Mouse (Mus musculus): ENCODE data around the gene Ankrd54. TPM values are rescaled to one million over a fixed set of nuclear protein-coding genes. Genes with fewer than 3 reads are reported as not detected.

Gene Ankrd54
- total and polyA plus RNA-seq, 2 experiments from 2014 or later: 43.3 to 45.8 TPM

GRCm38 (mm10) chr15:79067631-79068030 lies 4.9 kb upstream of the Ankrd54 start:
- ATAC-seq: no peak
- WGBS: 84% methylated on average over 3 of the region's 3 CpGs

GRCm38 (mm10) chr15:79066276-79066675 lies 3.6 kb upstream of the Ankrd54 start:
- no peak overlapping the region for H3K4me2 ChIP-seq (ENCODE audit: low read depth)
- H3K9ac ChIP-seq: no peak overlapping the region
- 35% methylated on average over 2 of the region's 2 CpGs for WGBS
- no peaks in the 10 kb centered on the region for H3K27me3 ChIP-seq (ENCODE audit: insufficient read depth, low read length)
- no peaks in the 10 kb centered on the region; the same call in 1 of the 2 replicates for H3K4me1 ChIP-seq (ENCODE audit: insufficient read depth)
- no peaks in the 10 kb centered on the region for H3K9me3 ChIP-seq (ENCODE audit: low read length)
- H3K4me3 ChIP-seq (ENCODE audit: low read depth, low read length): no peak overlapping the region
- no peak for TF ChIP-seq CTCF (IDR thresholded peaks at IDR 0.05; ENCODE audit: low read depth)
- DNase-seq (no peak), ATAC-seq (no peak)
- no peaks in the 10 kb centered on the region for H3K36me3 ChIP-seq (ENCODE audit: insufficient read depth)
- H3K27ac ChIP-seq (ENCODE audit: low read depth, low read length): no peak overlapping the region

More at GRCm38 (mm10) chr15:79067631-79068030, 4.9 kb upstream of the Ankrd54 start:
- no peaks in the 10 kb centered on the region; the same call in 1 of the 2 replicates for H3K4me1 ChIP-seq (ENCODE audit: insufficient read depth)
- H3K4me3 ChIP-seq (ENCODE audit: low read depth, low read length): no peak overlapping the region
- H3K9me3 ChIP-seq (ENCODE audit: low read length): no peaks in the 10 kb centered on the region
- no peaks in the 10 kb centered on the region for H3K36me3 ChIP-seq (ENCODE audit: insufficient read depth)
- no peak for DNase-seq
- H3K4me2 ChIP-seq (ENCODE audit: low read depth): no peak overlapping the region
- H3K27ac ChIP-seq (ENCODE audit: low read depth, low read length): no peak overlapping the region
- no peak for TF ChIP-seq CTCF (IDR thresholded peaks at IDR 0.05; ENCODE audit: low read depth)
- no peaks in the 10 kb centered on the region for H3K27me3 ChIP-seq (ENCODE audit: insufficient read depth, low read length)
- H3K9ac ChIP-seq: no peak overlapping the region

GRCm38 (mm10) chr15:79065086-79065770 lies 2.5 kb upstream of the Ankrd54 start:
- Histone ChIP-seq H3K4me2 (ENCODE audit: low read depth) (no peak overlapping the region), H3K4me1 (ENCODE audit: insufficient read depth) (no peaks in the 10 kb centered on the region; the same call in 1 of the 2 replicates), H3K27me3 (ENCODE audit: insufficient read depth, low read length) (no peaks in the 10 kb centered on the region), H3K27ac (ENCODE audit: low read depth, low read length) (no peak overlapping the region), H3K9me3 (ENCODE audit: low read length) (no peaks in the 10 kb centered on the region), H3K4me3 (ENCODE audit: low read depth, low read length) (no peak overlapping the region), H3K36me3 (ENCODE audit: insufficient read depth) (peaks cover 7% of the 10 kb centered on the region; the same call in 1 of the 2 replicates), H3K9ac (no peak overlapping the region)
- DNase-seq: no peak
- no peak for TF ChIP-seq CTCF (IDR thresholded peaks at IDR 0.05; ENCODE audit: low read depth)
- ATAC-seq: no peak
- WGBS: 72% methylated on average over 8 of the region's 8 CpGs

- Histone ChIP-seq H3K27me3 (ENCODE audit: insufficient read depth, low read length) (no peaks in the 10 kb centered on the region), H3K9me3 (ENCODE audit: low read length) (no peaks in the 10 kb centered on the region), H3K4me2 (ENCODE audit: low read depth) (peak overlapping the region; percentile 48), H3K36me3 (ENCODE audit: insufficient read depth) (peaks cover 27% of the 10 kb centered on the region), H3K27ac (ENCODE audit: low read depth, low read length) (no peak overlapping the region), H3K9ac (no peak overlapping the region), H3K4me1 (ENCODE audit: insufficient read depth) (no peaks in the 10 kb centered on the region; the same call in 1 of the 2 replicates), H3K4me3 (ENCODE audit: low read depth, low read length) (peak overlapping the region; percentile 21)
- WGBS: 8% methylated on average over 14 of the region's 14 CpGs
- no peak for TF ChIP-seq CTCF (IDR thresholded peaks at IDR 0.05; ENCODE audit: low read depth)
- DNase-seq (no peak), ATAC-seq (no peak)
Measured at GRCm38 (mm10) chr15:79063160-79063740, 557 bp upstream of the Ankrd54 start.

- H3K36me3 ChIP-seq (ENCODE audit: insufficient read depth): peaks cover 47% of the 10 kb centered on the region
- no peak overlapping the region for H3K4me3 ChIP-seq (ENCODE audit: low read depth, low read length)
- no peak overlapping the region for H3K9ac ChIP-seq
- WGBS: 73% methylated on average over 14 of the region's 14 CpGs
- H3K4me2 ChIP-seq (ENCODE audit: low read depth): no peak overlapping the region
- no peak for DNase-seq
- no peaks in the 10 kb centered on the region for H3K27me3 ChIP-seq (ENCODE audit: insufficient read depth, low read length)
- no peaks in the 10 kb centered on the region; the same call in 1 of the 2 replicates for H3K4me1 ChIP-seq (ENCODE audit: insufficient read depth)
- no peak for ATAC-seq
- H3K9me3 ChIP-seq (ENCODE audit: low read length): no peaks in the 10 kb centered on the region
- H3K27ac ChIP-seq (ENCODE audit: low read depth, low read length): no peak overlapping the region
- no peak for TF ChIP-seq CTCF (IDR thresholded peaks at IDR 0.05; ENCODE audit: low read depth)
Measured at GRCm38 (mm10) chr15:79060887-79061565, 1.7 kb downstream of the Ankrd54 start.

GRCm38 (mm10) chr15:79057850-79058249 lies 4.8 kb downstream of the Ankrd54 start:
- no peak for DNase-seq
- H3K4me3 ChIP-seq (ENCODE audit: low read depth, low read length): no peak overlapping the region
- ATAC-seq: no peak
- TF ChIP-seq CTCF (IDR thresholded peaks at IDR 0.05; ENCODE audit: low read depth): no peak
- peaks cover 76% of the 10 kb centered on the region for H3K36me3 ChIP-seq (ENCODE audit: insufficient read depth)
- H3K9ac ChIP-seq: no peak overlapping the region
- no peak overlapping the region for H3K27ac ChIP-seq (ENCODE audit: low read depth, low read length)
- H3K27me3 ChIP-seq (ENCODE audit: insufficient read depth, low read length): no peaks in the 10 kb centered on the region
- 94% methylated on average over 6 of the region's 6 CpGs for WGBS
- H3K4me1 ChIP-seq (ENCODE audit: insufficient read depth): no peaks in the 10 kb centered on the region
- H3K9me3 ChIP-seq (ENCODE audit: low read length): no peaks in the 10 kb centered on the region
- H3K4me2 ChIP-seq (ENCODE audit: low read depth): no peak overlapping the region

GRCm38 (mm10) chr15:79056601-79057000 lies 6.1 kb downstream of the Ankrd54 start:
- Histone ChIP-seq H3K4me3 (ENCODE audit: low read depth, low read length) (no peak overlapping the region), H3K4me1 (ENCODE audit: insufficient read depth) (no peaks in the 10 kb centered on the region), H3K9ac (no peak overlapping the region), H3K9me3 (ENCODE audit: low read length) (no peaks in the 10 kb centered on the region), H3K27me3 (ENCODE audit: insufficient read depth, low read length) (no peaks in the 10 kb centered on the region), H3K36me3 (ENCODE audit: insufficient read depth) (peaks cover 80% of the 10 kb centered on the region), H3K27ac (ENCODE audit: low read depth, low read length) (no peak overlapping the region), H3K4me2 (ENCODE audit: low read depth) (no peak overlapping the region)
- DNase-seq (no peak), ATAC-seq (no peak)
- 93% methylated on average over 7 of the region's 7 CpGs for WGBS
- no peak for TF ChIP-seq CTCF (IDR thresholded peaks at IDR 0.05; ENCODE audit: low read depth)

Measured in forebrain, postnatal 0 days (tissue).